Mouse (Mus musculus): ENCODE data around the gene Vegfa. TPM values are rescaled to one million over a fixed set of nuclear protein-coding genes. Genes with fewer than 3 reads are reported as not detected.

Vegfa gene
- polyA plus RNA-seq, 1 experiment from 2014 or later: 3.2 TPM

- Histone ChIP-seq H3K27me3 (ENCODE audit: control insufficient read depth, insufficient read depth, low read length) (no peaks in the 10 kb centered on the region), H3K9me3 (replicated peaks; ENCODE audit: control insufficient read depth, low read length) (no peaks in the 10 kb centered on the region), H3K4me1 (ENCODE audit: control insufficient read depth, insufficient read depth, low read length) (peaks cover 15% of the 10 kb centered on the region), H3K4me2 (ENCODE audit: low read depth, low read length) (peak overlapping the region; percentile 87), H3K36me3 (replicated peaks; ENCODE audit: control insufficient read depth, insufficient read depth, low read depth, low read length) (peaks cover 6% of the 10 kb centered on the region; the same call in 1 of the 2 replicates), H3K9ac (replicated peaks; ENCODE audit: low read length) (peak overlapping the region; percentile 97), H3K27ac (replicated peaks; ENCODE audit: low read depth, low read length) (no peak overlapping the region; the same call in 1 of the 2 replicates), H3K4me3 (ENCODE audit: low read depth, low read length) (peak overlapping the region; percentile 91)
- ATAC-seq (replicated peaks; ENCODE audit: insufficient number of reproducible peaks, low FRiP score, low TSS enrichment, low read depth) (no peak), DNase-seq (ENCODE audit: low spot score) (no peak)
- 59% methylated on average over 2 of the region's 2 CpGs for WGBS
These were observed 3.1 kb downstream of the Vegfa start for GRCm38 (mm10) chr17:46029052-46029553.

GRCm38 (mm10) chr17:46028210-46029051 is 3.7 kb downstream of the Vegfa start:
- DNase-seq (ENCODE audit: low spot score): no peak
- no peaks in the 10 kb centered on the region for H3K27me3 ChIP-seq (ENCODE audit: control insufficient read depth, insufficient read depth, low read length)
- H3K9ac ChIP-seq (replicated peaks; ENCODE audit: low read length): peak overlapping the region; percentile 97
- H3K9me3 ChIP-seq (replicated peaks; ENCODE audit: control insufficient read depth, low read length): no peaks in the 10 kb centered on the region
- peak overlapping the region; percentile 74 for H3K27ac ChIP-seq (replicated peaks; ENCODE audit: low read depth, low read length)
- H3K4me3 ChIP-seq (ENCODE audit: low read depth, low read length): peak overlapping the region; percentile 91
- peaks cover 9% of the 10 kb centered on the region; the same call in 1 of the 2 replicates for H3K36me3 ChIP-seq (replicated peaks; ENCODE audit: control insufficient read depth, insufficient read depth, low read depth, low read length)
- ATAC-seq (replicated peaks; ENCODE audit: insufficient number of reproducible peaks, low FRiP score, low TSS enrichment, low read depth): no peak
- peaks cover 15% of the 10 kb centered on the region for H3K4me1 ChIP-seq (ENCODE audit: control insufficient read depth, insufficient read depth, low read length)
- 15% methylated on average over 15 of the region's 15 CpGs for WGBS
- H3K4me2 ChIP-seq (ENCODE audit: low read depth, low read length): peak overlapping the region; percentile 87

- Histone ChIP-seq H3K4me2 (ENCODE audit: low read depth, low read length) (peak overlapping the region; percentile 87), H3K4me1 (ENCODE audit: control insufficient read depth, insufficient read depth, low read length) (peaks cover 15% of the 10 kb centered on the region), H3K9me3 (replicated peaks; ENCODE audit: control insufficient read depth, low read length) (no peaks in the 10 kb centered on the region), H3K27me3 (ENCODE audit: control insufficient read depth, insufficient read depth, low read length) (no peaks in the 10 kb centered on the region), H3K27ac (replicated peaks; ENCODE audit: low read depth, low read length) (peak overlapping the region; percentile 74), H3K36me3 (replicated peaks; ENCODE audit: control insufficient read depth, insufficient read depth, low read depth, low read length) (peaks cover 14% of the 10 kb centered on the region), H3K4me3 (ENCODE audit: low read depth, low read length) (peak overlapping the region; percentile 91; the same call in 1 of the 2 replicates), H3K9ac (replicated peaks; ENCODE audit: low read length) (peak overlapping the region; percentile 58)
- WGBS: 10% methylated on average over 16 of the region's 16 CpGs
- ATAC-seq (replicated peaks; ENCODE audit: insufficient number of reproducible peaks, low FRiP score, low TSS enrichment, low read depth) (peak; percentile 12), DNase-seq (ENCODE audit: low spot score) (peak; percentile 91)
These were observed 4.9 kb downstream of the Vegfa start for GRCm38 (mm10) chr17:46027066-46027917.

- Histone ChIP-seq H3K4me2 (ENCODE audit: low read depth, low read length) (no peak overlapping the region), H3K36me3 (replicated peaks; ENCODE audit: control insufficient read depth, insufficient read depth, low read depth, low read length) (peaks cover 14% of the 10 kb centered on the region), H3K9me3 (replicated peaks; ENCODE audit: control insufficient read depth, low read length) (no peaks in the 10 kb centered on the region), H3K4me3 (ENCODE audit: low read depth, low read length) (no peak overlapping the region), H3K4me1 (ENCODE audit: control insufficient read depth, insufficient read depth, low read length) (peaks cover 15% of the 10 kb centered on the region), H3K9ac (replicated peaks; ENCODE audit: low read length) (no peak overlapping the region), H3K27me3 (ENCODE audit: control insufficient read depth, insufficient read depth, low read length) (no peaks in the 10 kb centered on the region), H3K27ac (replicated peaks; ENCODE audit: low read depth, low read length) (no peak overlapping the region)
- DNase-seq (ENCODE audit: low spot score) (no peak), ATAC-seq (replicated peaks; ENCODE audit: insufficient number of reproducible peaks, low FRiP score, low TSS enrichment, low read depth) (no peak)
- whole genome bisulfite sequencing: 88% methylated on average over 11 of the region's 11 CpGs
These were observed 6.1 kb downstream of the Vegfa start for GRCm38 (mm10) chr17:46025927-46026668.

GRCm38 (mm10) chr17:46025207-46025606 is 7.0 kb downstream of the Vegfa start:
- DNase-seq (ENCODE audit: low spot score): no peak
- Histone ChIP-seq H3K4me2 (ENCODE audit: low read depth, low read length) (no peak overlapping the region), H3K9ac (replicated peaks; ENCODE audit: low read length) (no peak overlapping the region), H3K36me3 (replicated peaks; ENCODE audit: control insufficient read depth, insufficient read depth, low read depth, low read length) (peaks cover 17% of the 10 kb centered on the region), H3K4me3 (ENCODE audit: low read depth, low read length) (no peak overlapping the region), H3K27me3 (ENCODE audit: control insufficient read depth, insufficient read depth, low read length) (no peaks in the 10 kb centered on the region), H3K4me1 (ENCODE audit: control insufficient read depth, insufficient read depth, low read length) (peaks cover 15% of the 10 kb centered on the region), H3K9me3 (replicated peaks; ENCODE audit: control insufficient read depth, low read length) (no peaks in the 10 kb centered on the region), H3K27ac (replicated peaks; ENCODE audit: low read depth, low read length) (no peak overlapping the region)
- no peak for ATAC-seq (replicated peaks; ENCODE audit: insufficient number of reproducible peaks, low FRiP score, low TSS enrichment, low read depth)
- 92% methylated on average over 15 of the region's 15 CpGs for WGBS

- Histone ChIP-seq H3K4me2 (ENCODE audit: low read depth, low read length) (no peak overlapping the region), H3K4me1 (ENCODE audit: control insufficient read depth, insufficient read depth, low read length) (peaks cover 10% of the 10 kb centered on the region), H3K36me3 (replicated peaks; ENCODE audit: control insufficient read depth, insufficient read depth, low read depth, low read length) (peaks cover 17% of the 10 kb centered on the region), H3K9me3 (replicated peaks; ENCODE audit: control insufficient read depth, low read length) (no peaks in the 10 kb centered on the region), H3K4me3 (ENCODE audit: low read depth, low read length) (no peak overlapping the region), H3K27me3 (ENCODE audit: control insufficient read depth, insufficient read depth, low read length) (no peaks in the 10 kb centered on the region), H3K9ac (replicated peaks; ENCODE audit: low read length) (no peak overlapping the region), H3K27ac (replicated peaks; ENCODE audit: low read depth, low read length) (no peak overlapping the region)
- 95% methylated on average over 5 of the region's 5 CpGs for WGBS
- DNase-seq (ENCODE audit: low spot score) (no peak), ATAC-seq (replicated peaks; ENCODE audit: insufficient number of reproducible peaks, low FRiP score, low TSS enrichment, low read depth) (no peak)
These were observed 8.0 kb downstream of the Vegfa start for GRCm38 (mm10) chr17:46024192-46024591.

GRCm38 (mm10) chr17:46023572-46023971 is 8.6 kb downstream of the Vegfa start:
- no peak overlapping the region for H3K4me3 ChIP-seq (ENCODE audit: low read depth, low read length)
- no peaks in the 10 kb centered on the region for H3K27me3 ChIP-seq (ENCODE audit: control insufficient read depth, insufficient read depth, low read length)
- no peak overlapping the region for H3K27ac ChIP-seq (replicated peaks; ENCODE audit: low read depth, low read length)
- peaks cover 5% of the 10 kb centered on the region for H3K4me1 ChIP-seq (ENCODE audit: control insufficient read depth, insufficient read depth, low read length)
- H3K9me3 ChIP-seq (replicated peaks; ENCODE audit: control insufficient read depth, low read length): no peaks in the 10 kb centered on the region
- H3K9ac ChIP-seq (replicated peaks; ENCODE audit: low read length): no peak overlapping the region
- 91% methylated on average over 8 of the region's 8 CpGs for WGBS
- peaks cover 19% of the 10 kb centered on the region for H3K36me3 ChIP-seq (replicated peaks; ENCODE audit: control insufficient read depth, insufficient read depth, low read depth, low read length)
- H3K4me2 ChIP-seq (ENCODE audit: low read depth, low read length): no peak overlapping the region
- ATAC-seq (replicated peaks; ENCODE audit: insufficient number of reproducible peaks, low FRiP score, low TSS enrichment, low read depth) (no peak), DNase-seq (ENCODE audit: low spot score) (no peak)

Data from embryonic facial prominence, embryonic 11.5 days (tissue).